Mouse (Mus musculus) heart, adult 9 months (tissue): ENCODE measurements around the gene Gm3776.
"Not testable (repeated sequence)": the region's sequence is repeated elsewhere in the genome, so short reads cannot be mapped to it uniquely, and the experiment has no call there.

Experiments
- DNase-seq, 2 experiments: peaks; one replicate each; pipeline ENCODE4 v3.0.0; 2022; ENCODE audit warnings: low spot score in 2 of 2

The Gm3776 gene

GRCm38 (mm10) chr9:78256914-78257313 is at the start of gene Gm3776:
Gene Gm3776, plus strand, starts transcription at chr9:78257129.
- not testable (repeated sequence) for DNase-seq

DNA sequence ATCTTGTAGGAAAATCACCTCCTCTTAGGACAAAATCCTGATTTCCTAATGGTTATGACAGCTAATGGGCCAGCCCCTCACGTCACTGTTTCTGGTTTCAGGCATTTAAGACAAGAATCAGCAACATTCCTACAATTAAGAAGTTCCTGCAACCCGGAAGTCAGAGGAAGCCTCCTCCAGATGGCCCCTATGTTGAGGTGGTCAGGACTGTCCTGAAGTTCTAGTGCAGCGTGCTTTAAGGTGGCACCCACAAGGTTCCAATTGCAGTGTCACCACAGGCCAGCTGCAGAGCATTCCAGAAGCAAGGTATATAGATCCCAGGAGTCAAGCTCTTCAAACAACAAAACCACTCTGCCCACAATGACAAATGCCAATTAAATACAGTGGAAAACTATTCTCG is 48.0 kb upstream of the Gm3776 start:
- no peak for DNase-seq

- no peak for DNase-seq
Observed at GRCm38 (mm10) chr9:78210079-78210478, 46.9 kb upstream of the Gm3776 start.

GRCm38 (mm10) chr9:78210821-78211220 is 46.1 kb upstream of the Gm3776 start:
- no peak for DNase-seq

DNA sequence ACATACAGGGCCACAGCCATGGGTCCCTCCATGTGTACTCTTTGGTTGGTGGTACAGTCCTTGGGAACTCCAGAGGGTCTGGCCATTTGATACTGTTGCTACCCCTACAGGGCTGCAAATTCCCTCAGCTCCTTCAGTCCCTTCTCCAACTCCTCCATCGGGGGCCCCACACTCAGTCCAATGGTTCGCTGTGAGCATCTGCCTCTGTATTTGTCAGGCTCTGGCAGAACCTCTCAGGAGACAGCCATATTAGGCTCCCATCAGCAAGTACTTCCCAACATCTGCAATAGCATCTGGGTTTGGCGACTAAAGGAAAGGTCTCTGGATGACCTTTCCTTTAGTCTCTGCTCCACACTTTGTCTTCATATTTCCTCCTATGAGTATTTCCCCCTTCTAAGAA is 45.4 kb upstream of the Gm3776 start:
- no peak for DNase-seq

DNA sequence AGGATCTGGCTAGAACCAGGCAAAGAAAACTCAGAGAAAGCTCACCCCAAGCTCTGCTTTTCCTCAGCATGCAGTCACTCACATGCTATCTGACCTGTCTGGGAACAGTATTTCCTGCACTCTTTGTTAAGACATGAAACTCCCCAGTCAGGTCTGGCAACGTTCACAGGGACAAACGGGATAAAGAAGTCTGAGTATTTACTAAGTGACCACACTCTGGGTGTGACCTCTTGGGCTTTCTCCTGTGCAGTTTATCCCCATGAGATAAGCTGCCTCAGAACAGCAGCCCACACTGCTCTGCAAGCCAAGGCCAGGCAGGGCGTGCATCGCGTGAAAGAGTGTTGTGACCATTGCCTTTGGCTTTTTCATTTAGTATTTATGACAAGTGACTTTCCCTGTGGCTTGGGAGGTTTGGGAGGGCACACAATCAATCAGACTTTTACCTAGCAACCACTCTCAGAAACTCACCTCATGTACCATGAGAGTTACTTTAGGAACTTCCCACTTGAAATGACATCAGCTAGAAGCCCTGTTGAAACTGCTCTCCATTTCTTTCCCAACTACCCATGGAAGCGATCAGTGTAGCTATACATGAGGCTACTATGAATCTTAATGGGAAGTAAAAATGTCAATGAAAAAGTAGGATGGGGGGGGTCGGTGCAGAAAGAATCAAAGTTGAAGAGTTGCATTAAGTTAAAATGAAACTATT is 44.4 kb upstream of the Gm3776 start:
- DNase-seq: peak; percentile 56 to 65

DNA sequence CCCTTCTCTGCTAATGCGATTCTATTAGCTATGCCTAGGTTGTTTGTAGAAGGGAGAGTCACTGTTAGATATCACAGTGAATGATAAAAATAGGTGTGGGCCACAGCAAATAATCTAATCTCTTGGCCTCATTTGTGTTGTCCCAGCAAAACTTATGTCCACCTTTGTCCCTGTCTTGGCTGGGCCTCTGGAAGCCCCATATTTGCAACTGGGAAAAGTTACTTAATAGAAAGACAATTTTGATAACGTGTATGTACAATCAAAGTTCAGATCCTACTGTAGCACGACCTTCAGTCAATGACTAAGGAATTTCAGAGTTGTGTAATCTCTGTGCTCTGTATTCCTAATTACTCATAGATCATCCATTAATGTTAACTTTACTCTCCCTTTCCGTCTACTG is 39.9 kb upstream of the Gm3776 start:
- DNase-seq: no peak

GRCm38 (mm10) chr9:78222616-78223015 is 34.3 kb upstream of the Gm3776 start:
- DNase-seq: no peak

DNA sequence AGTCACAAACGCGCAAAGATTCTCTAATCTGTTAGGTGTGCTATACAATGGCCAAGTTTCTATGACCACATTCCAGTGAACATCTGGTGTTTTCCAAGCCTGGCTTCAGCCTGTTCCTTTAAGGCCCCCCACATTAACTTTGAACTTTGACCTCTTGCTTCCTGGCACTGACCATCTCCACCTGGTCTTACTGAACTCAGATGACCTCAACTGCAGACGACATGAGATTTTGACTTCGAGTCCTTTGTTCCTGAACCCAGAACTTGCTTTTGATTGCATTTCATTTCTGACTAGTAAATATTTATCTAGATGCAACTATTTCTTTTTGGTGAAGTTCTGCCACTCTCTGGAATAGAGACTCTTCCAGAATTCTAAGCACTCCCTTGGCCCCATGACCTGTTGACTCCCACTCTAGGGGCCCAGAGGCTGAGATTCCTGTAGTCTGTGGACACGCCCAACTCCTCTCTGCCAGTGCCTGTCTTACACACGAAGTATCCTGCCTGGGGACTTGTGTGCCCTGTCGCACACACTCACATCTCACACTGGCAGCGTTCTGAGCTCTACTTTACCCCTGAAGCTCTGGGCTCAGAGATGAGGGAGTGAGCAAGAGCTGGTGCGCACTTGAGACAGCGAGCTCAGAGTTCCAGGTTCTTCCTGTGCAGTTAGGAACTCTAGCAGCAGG is 33.6 kb upstream of the Gm3776 start:
- DNase-seq: no peak

GRCm38 (mm10) chr9:78224418-78224817 is 32.5 kb upstream of the Gm3776 start:
- DNase-seq: no peak

- no peak for DNase-seq
Observed at GRCm38 (mm10) chr9:78225304-78225703, 31.6 kb upstream of the Gm3776 start.

DNA sequence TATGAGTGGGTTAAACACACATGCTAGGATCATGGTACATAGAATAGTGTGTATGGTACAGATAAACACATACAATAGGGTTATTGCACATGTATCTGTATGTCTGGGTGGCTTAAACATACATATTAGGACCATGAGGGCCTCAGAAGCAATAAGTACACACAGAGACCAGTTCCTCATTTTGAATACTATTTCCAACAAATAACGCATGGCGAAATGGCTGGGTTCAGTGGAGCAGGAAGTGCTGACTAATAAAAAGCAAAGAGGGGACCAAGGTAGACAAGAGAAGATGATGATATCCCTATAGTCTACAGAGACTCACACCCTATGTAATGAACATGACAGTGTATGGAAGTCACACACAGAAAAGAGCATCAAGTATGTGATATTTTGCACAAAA is 28.8 kb upstream of the Gm3776 start:
- no peak for DNase-seq

DNA sequence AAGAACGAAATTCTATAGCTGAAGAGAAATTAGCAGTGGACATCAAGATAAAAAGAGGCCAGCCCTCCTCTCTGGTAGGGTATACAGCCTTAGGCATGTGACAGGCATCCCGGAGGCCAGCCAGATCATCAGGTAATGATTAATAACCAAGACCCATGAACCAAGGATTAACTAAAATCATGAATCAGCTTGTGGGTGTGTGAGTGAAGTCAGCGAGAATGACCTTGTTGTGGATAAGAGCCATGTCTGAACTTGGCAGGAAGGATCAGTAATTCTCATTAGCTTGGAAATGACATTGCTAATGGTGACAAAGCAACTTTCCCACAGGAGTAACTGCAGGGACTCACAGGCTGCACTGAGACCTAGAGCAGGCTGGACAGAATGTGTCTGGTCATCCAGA is 27.3 kb upstream of the Gm3776 start:
- peak; percentile 10 to 37 for DNase-seq

GRCm38 (mm10) chr9:78230461-78230860 is 26.5 kb upstream of the Gm3776 start, which contains the start of gene Gsta1:
Gene Gsta1, plus strand, starts transcription at chr9:78230656.
- DNase-seq: not testable (repeated sequence)

DNA sequence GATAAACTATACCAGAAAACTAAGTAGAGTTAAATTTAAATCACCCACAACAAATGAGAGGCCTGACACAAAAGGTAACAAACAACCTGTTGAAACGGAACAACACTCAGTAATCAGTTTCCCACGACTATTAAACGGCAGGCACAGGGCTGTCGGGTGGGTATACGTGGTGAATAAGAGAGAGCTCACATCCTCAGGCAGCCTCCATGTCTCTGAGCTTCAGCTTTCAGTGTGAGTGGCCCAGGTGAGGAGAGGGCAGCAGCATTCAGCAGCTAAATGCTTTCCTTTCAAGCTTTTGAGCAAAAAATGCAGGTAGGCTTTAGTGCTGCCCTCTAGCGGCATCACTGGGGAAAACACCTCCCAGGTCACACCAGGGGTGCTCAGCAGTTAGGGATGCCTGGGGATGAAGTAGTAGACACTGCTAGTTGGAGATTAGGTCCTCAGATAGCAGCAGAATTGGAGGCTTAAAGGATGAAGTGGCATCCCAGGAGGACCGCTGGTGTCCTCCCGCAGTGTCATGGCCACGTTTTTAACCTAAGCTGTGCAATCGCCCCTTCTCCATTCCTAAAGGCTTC is 23.7 kb upstream of the Gm3776 start:
- DNase-seq: not testable (repeated sequence)

DNA sequence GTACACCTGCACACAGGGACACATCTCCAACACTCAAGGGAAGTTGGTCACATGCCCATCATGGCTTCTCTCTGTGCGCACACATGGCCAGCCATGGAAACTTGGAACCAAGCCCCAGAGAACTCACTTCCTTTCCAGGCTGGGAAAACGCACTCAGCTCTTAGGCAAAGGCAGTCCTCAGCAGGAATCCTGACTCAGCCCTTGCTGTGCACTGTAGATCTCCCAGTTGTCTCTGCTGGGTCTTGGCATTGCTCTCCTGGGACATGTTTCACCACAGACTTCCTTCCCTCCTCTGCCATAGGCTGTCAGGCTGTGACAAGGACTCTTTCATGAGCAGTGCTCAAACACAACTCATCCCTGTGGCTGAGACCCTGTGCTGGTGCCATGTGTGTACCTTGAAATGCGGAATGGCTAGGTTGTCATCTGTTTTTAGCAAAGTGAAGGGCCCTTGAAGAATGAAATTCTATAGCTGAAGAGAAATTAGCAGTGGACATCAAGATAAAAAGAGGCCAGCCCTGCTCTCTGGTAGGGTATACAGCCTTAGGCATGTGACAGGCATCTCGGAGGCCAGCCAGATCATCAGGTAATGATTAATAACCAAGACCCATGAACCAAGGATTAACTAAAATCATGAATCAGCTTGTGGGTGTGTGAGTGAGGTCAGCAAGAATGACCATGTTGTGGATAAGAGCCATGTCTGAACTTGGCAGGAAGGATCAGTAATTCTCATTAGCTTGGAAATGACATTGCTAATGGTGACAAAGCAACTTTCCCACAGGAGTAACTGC is 1.1 kb upstream of the Gm3776 start:
- DNase-seq: peak in 1 of 2 experiments; percentile 5

DNA sequence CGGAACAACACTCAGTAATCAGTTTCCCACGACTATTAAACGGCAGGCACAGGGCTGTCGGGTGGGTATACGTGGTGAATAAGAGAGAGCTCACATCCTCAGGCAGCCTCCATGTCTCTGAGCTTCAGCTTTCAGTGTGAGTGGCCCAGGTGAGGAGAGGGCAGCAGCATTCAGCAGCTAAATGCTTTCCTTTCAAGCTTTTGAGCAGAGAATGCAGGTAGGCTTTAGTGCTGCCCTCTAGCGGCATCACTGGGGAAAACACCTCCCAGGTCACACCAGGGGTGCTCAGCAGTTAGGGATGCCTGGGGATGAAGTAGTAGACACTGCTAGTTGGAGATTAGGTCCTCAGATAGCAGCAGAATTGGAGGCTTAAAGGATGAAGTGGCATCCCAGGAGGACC is 2.8 kb downstream of the Gm3776 start:
- DNase-seq: peak in 1 of 2 experiments; percentile 17

DNA sequence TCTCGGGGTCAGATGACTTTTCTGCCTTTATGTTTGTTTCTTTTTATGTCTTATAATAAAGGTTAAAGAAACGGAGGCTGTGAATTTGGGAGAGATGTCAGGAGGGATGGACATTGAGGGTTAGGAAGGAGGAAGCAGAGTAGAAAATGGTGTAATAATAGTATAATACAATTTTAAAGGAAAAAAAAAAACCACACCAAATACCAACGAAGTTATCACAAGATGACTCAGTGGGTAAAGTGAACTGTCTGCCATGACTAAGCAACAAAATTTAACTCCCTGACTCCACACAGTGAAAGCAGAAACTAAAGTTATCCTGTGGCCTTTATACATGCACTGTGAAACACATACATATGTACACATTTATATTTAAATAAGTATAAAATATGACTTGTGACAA is 14.0 kb downstream of the Gm3776 start:
- not testable (repeated sequence) for DNase-seq

- DNase-seq: not testable (repeated sequence)
Observed at GRCm38 (mm10) chr9:78282002-78282711, 25.2 kb downstream of the Gm3776 start.

- DNase-seq: not testable (repeated sequence)
Observed at GRCm38 (mm10) chr9:78289063-78289462, 32.1 kb downstream of the Gm3776 start.

GRCm38 (mm10) chr9:78289723-78290122 is 32.8 kb downstream of the Gm3776 start, which contains the start of gene Gm10639:
Gene Gm10639, plus strand, starts transcription at chr9:78289923.
- not testable (repeated sequence) for DNase-seq
